Mouse (Mus musculus) limb, embryonic 11.5 days (tissue): Measurements from ENCODE around the gene Usp46. TPM values are rescaled to one million over a fixed set of nuclear protein-coding genes. Genes with fewer than 3 reads are reported as not detected.

ENCODE experiments used
- ATAC-seq: fragments of 200-750 bp; cut with Nextera tagmentation; 2 replicates; pipeline ENCODE4 v1.8.0; 2017; ENCODE audit warnings: low read depth; ENCODE audit not compliant: insufficient number of reproducible peaks, low FRiP score, low TSS enrichment
- DNase-seq: peaks from one replicate; pipeline ENCODE4 v3.0.0-alpha.2; 2015; ENCODE audit warnings: low spot score
- H3K27ac ChIP-seq: fragments of 300-500 bp; sonication (generic); replicated peaks from 2 replicates; pipeline ENCODE4 v1.5.1; 2014; ENCODE audit warnings: low read depth, mild to moderate bottlenecking, low read length
- H3K27me3 ChIP-seq: fragments of 300-500 bp; sonication (generic); 2 replicates; pipeline ENCODE4 v1.6.1; 2014; ENCODE audit warnings: mild to moderate bottlenecking, low read length, mixed read lengths; ENCODE audit not compliant: control insufficient read depth, insufficient read depth
- H3K36me3 ChIP-seq: fragments of 300-500 bp; sonication (generic); 2 replicates; pipeline ENCODE4 v1.6.1; 2014; ENCODE audit warnings: mild to moderate bottlenecking, low read length, moderate library complexity, mixed read lengths; ENCODE audit not compliant: control insufficient read depth, insufficient read depth
- H3K4me1 ChIP-seq: fragments of 300-500 bp; sonication (generic); 2 replicates; pipeline ENCODE4 v1.6.1; 2014; ENCODE audit warnings: low read length, mixed read lengths; ENCODE audit not compliant: control insufficient read depth, insufficient read depth
- H3K4me2 ChIP-seq: fragments of 300-500 bp; sonication (generic); 2 replicates; pipeline ENCODE4 v1.6.1; 2014; ENCODE audit warnings: low read depth, mild to moderate bottlenecking, moderate library complexity; ENCODE audit not compliant: severe bottlenecking
- H3K4me3 ChIP-seq: fragments of 300-500 bp; sonication (generic); 2 replicates; pipeline ENCODE4 v1.5.1; 2014; ENCODE audit warnings: low read depth, low read length
- H3K9ac ChIP-seq: fragments of 300-500 bp; sonication (generic); 2 replicates; pipeline ENCODE4 v1.6.1; 2014; ENCODE audit warnings: mild to moderate bottlenecking, low read length
- H3K9me3 ChIP-seq: fragments of 300-500 bp; sonication (generic); 2 replicates; pipeline ENCODE4 v1.6.1; 2016; ENCODE audit warnings: low read length; ENCODE audit not compliant: control insufficient read depth
- WGBS: fragments of 180-500 bp; shearing (Covaris S2); extraction: QIAGEN DNeasy Blood & Tissue Kit; methylation state at CpG from one replicate; pipeline ENCODE4 v1.1.7; 2014; 5-methylcytosine and 5-hydroxymethylcytosine counted together
- polyA plus RNA-seq: library from polyadenylated mRNA; unstranded; fragments of >200 nt; fragmentation: Nextera tagmentation; extraction: Ambion mirVana; gene quantifications from 2 replicates; pipeline ENCODE4 v1.2.1, GENCODE M21; 2014

The Usp46 gene
- polyA plus RNA-seq, 1 experiment from 2014 or later = 48.8 TPM

- DNase-seq (no peak), ATAC-seq (no peak)
- Histone ChIP-seq H3K4me2 (no peak overlapping the region), H3K4me1 (no peaks in the 10 kb centered on the region), H3K9ac (no peak overlapping the region), H3K4me3 (no peak overlapping the region), H3K36me3 (peaks cover 7% of the 10 kb centered on the region), H3K9me3 (no peaks in the 10 kb centered on the region), H3K27ac (no peak overlapping the region), H3K27me3 (no peaks in the 10 kb centered on the region)
- 93% methylated on average over 25 of the region's 25 CpGs for WGBS
Measured at GRCm38 (mm10) chr5:74028691-74029479, 39.3 kb downstream of the Usp46 start.

- no peaks in the 10 kb centered on the region for H3K9me3 ChIP-seq
- WGBS = 85% methylated on average over 2 of the region's 2 CpGs
- ATAC-seq (no peak), DNase-seq (no peak)
- H3K36me3 ChIP-seq = peaks cover 7% of the 10 kb centered on the region
- H3K4me1 ChIP-seq = no peaks in the 10 kb centered on the region
- H3K9ac ChIP-seq = no peak overlapping the region
- no peak overlapping the region for H3K4me3 ChIP-seq
- no peak overlapping the region for H3K27ac ChIP-seq
- H3K27me3 ChIP-seq = no peaks in the 10 kb centered on the region
- H3K4me2 ChIP-seq = no peak overlapping the region
Measured at GRCm38 (mm10) chr5:74028221-74028620, 40.0 kb downstream of the Usp46 start.

GRCm38 (mm10) chr5:74020506-74020905 is 47.7 kb downstream of the Usp46 start:
- no peak overlapping the region for H3K9ac ChIP-seq
- H3K27ac ChIP-seq = no peak overlapping the region
- ATAC-seq (no peak), DNase-seq (no peak)
- no peaks in the 10 kb centered on the region for H3K9me3 ChIP-seq
- no peak overlapping the region for H3K4me2 ChIP-seq
- no peaks in the 10 kb centered on the region for H3K4me1 ChIP-seq
- H3K4me3 ChIP-seq = no peak overlapping the region
- peaks cover 10% of the 10 kb centered on the region; the same call in 1 of the 2 replicates for H3K36me3 ChIP-seq
- 91% methylated on average over 4 of the region's 4 CpGs for WGBS
- H3K27me3 ChIP-seq = no peaks in the 10 kb centered on the region

- Histone ChIP-seq H3K4me1 (no peaks in the 10 kb centered on the region), H3K27me3 (no peaks in the 10 kb centered on the region), H3K9ac (no peak overlapping the region), H3K4me3 (no peak overlapping the region), H3K27ac (no peak overlapping the region), H3K9me3 (no peaks in the 10 kb centered on the region), H3K4me2 (no peak overlapping the region), H3K36me3 (peaks cover 15% of the 10 kb centered on the region; the same call in 1 of the 2 replicates)
- 89% methylated on average over 8 of the region's 8 CpGs for WGBS
- ATAC-seq = no peak
- DNase-seq = no peak
Measured at GRCm38 (mm10) chr5:74018870-74019565, 49.2 kb downstream of the Usp46 start.

GRCm38 (mm10) chr5:74017488-74017887 is 50.7 kb downstream of the Usp46 start:
- no peak for ATAC-seq
- WGBS = 95% methylated on average over 5 of the region's 5 CpGs
- Histone ChIP-seq H3K4me2 (no peak overlapping the region), H3K9me3 (no peaks in the 10 kb centered on the region), H3K4me1 (no peaks in the 10 kb centered on the region), H3K9ac (no peak overlapping the region), H3K27me3 (no peaks in the 10 kb centered on the region), H3K4me3 (no peak overlapping the region), H3K27ac (no peak overlapping the region), H3K36me3 (peaks cover 15% of the 10 kb centered on the region; the same call in 1 of the 2 replicates)
- DNase-seq = no peak

- WGBS = 95% methylated on average over 10 of the region's 10 CpGs
- H3K4me3 ChIP-seq = no peak overlapping the region
- ATAC-seq = no peak
- no peak overlapping the region for H3K9ac ChIP-seq
- no peaks in the 10 kb centered on the region for H3K4me1 ChIP-seq
- no peak for DNase-seq
- H3K27ac ChIP-seq = no peak overlapping the region
- H3K9me3 ChIP-seq = no peaks in the 10 kb centered on the region
- no peak overlapping the region for H3K4me2 ChIP-seq
- no peaks in the 10 kb centered on the region for H3K27me3 ChIP-seq
- H3K36me3 ChIP-seq = peaks cover 7% of the 10 kb centered on the region; the same call in 1 of the 2 replicates
Measured at GRCm38 (mm10) chr5:74011629-74012028, 56.6 kb downstream of the Usp46 start.

- Histone ChIP-seq H3K27me3 (no peaks in the 10 kb centered on the region), H3K4me1 (no peaks in the 10 kb centered on the region), H3K27ac (no peak overlapping the region), H3K4me3 (no peak overlapping the region), H3K9me3 (no peaks in the 10 kb centered on the region), H3K36me3 (peaks cover 7% of the 10 kb centered on the region), H3K4me2 (no peak overlapping the region), H3K9ac (no peak overlapping the region)
- DNase-seq = no peak
- WGBS = 88% methylated on average over 3 of the region's 3 CpGs
- no peak for ATAC-seq
Measured at GRCm38 (mm10) chr5:74007492-74008070, 60.6 kb downstream of the Usp46 start.

GRCm38 (mm10) chr5:74005936-74006335 is 62.3 kb downstream of the Usp46 start:
- no peak overlapping the region for H3K9ac ChIP-seq
- H3K9me3 ChIP-seq = no peaks in the 10 kb centered on the region
- DNase-seq (no peak), ATAC-seq (no peak)
- 99% methylated on average over 2 of the region's 2 CpGs for WGBS
- H3K4me1 ChIP-seq = no peaks in the 10 kb centered on the region
- H3K4me3 ChIP-seq = no peak overlapping the region
- no peaks in the 10 kb centered on the region for H3K27me3 ChIP-seq
- peaks cover 5% of the 10 kb centered on the region; the same call in 1 of the 2 replicates for H3K36me3 ChIP-seq
- H3K4me2 ChIP-seq = no peak overlapping the region
- H3K27ac ChIP-seq = no peak overlapping the region
